Mouse (Mus musculus) stomach, embryonic 16.5 days (tissue): Measurements from ENCODE around the gene 4931428F04Rik. TPM values are rescaled to one million over a fixed set of nuclear protein-coding genes. Genes with fewer than 3 reads are reported as not detected.

ENCODE experiments used
- ATAC-seq: fragments of 200-750 bp; cut with Nextera tagmentation; 2 replicates; pipeline ENCODE4 v1.8.0; 2017; ENCODE audit warnings: moderate number of reproducible peaks, moderate TSS enrichment; ENCODE audit not compliant: insufficient read depth, low FRiP score
- H3K27ac ChIP-seq: fragments of 300-500 bp; sonication (generic); 2 replicates; pipeline ENCODE4 v1.5.1; 2014; ENCODE audit warnings: low read length
- H3K27me3 ChIP-seq: fragments of 300-500 bp; sonication (generic); 2 replicates; pipeline ENCODE4 v1.6.1; 2014; ENCODE audit warnings: low read length, control low read depth, mixed read lengths; ENCODE audit not compliant: control insufficient read depth, insufficient read depth
- H3K36me3 ChIP-seq: fragments of 300-500 bp; sonication (generic); 2 replicates; pipeline ENCODE4 v1.6.1; 2014; ENCODE audit warnings: low read length; ENCODE audit not compliant: control insufficient read depth, insufficient read depth
- H3K4me1 ChIP-seq: fragments of 300-500 bp; sonication (generic); 2 replicates; pipeline ENCODE4 v1.6.1; 2014; ENCODE audit warnings: low read length, control low read depth, mixed read lengths; ENCODE audit not compliant: control insufficient read depth, insufficient read depth
- H3K4me2 ChIP-seq: fragments of 300-500 bp; sonication (generic); 2 replicates; pipeline ENCODE4 v1.6.1; 2014; ENCODE audit warnings: low read depth, low read length, mixed read lengths
- H3K4me3 ChIP-seq: fragments of 300-500 bp; sonication (generic); replicated peaks from 2 replicates; pipeline ENCODE4 v1.5.1; 2014; ENCODE audit warnings: mild to moderate bottlenecking, low read length
- H3K9ac ChIP-seq: fragments of 300-500 bp; sonication (generic); 2 replicates; pipeline ENCODE4 v1.6.1; 2014; ENCODE audit warnings: low read length
- H3K9me3 ChIP-seq: fragments of 300-500 bp; sonication (generic); replicated peaks from 2 replicates; pipeline ENCODE4 v1.6.1; 2016; ENCODE audit warnings: low read length, control low read depth; ENCODE audit not compliant: control insufficient read depth
- WGBS: fragments of 180-500 bp; shearing (Covaris S2); extraction: QIAGEN DNeasy Blood & Tissue Kit; methylation state at CpG from one replicate; pipeline ENCODE4 v1.1.7; 2014; 5-methylcytosine and 5-hydroxymethylcytosine counted together
- polyA plus RNA-seq: library from polyadenylated mRNA; unstranded; fragments of >200 nt; fragmentation: Nextera tagmentation; extraction: Ambion mirVana; gene quantifications from 2 replicates; pipeline ENCODE4 v1.2.1, GENCODE M21; 2015

Gene 4931428F04Rik
- polyA plus RNA-seq, 1 experiment from 2014 or later, result 8.0 TPM

- no peak for ATAC-seq
- Histone ChIP-seq H3K36me3 (no peaks in the 10 kb centered on the region), H3K27ac (no peak overlapping the region), H3K27me3 (peaks cover 26% of the 10 kb centered on the region), H3K4me1 (peaks cover 7% of the 10 kb centered on the region; the same call in 1 of the 2 replicates), H3K9me3 (no peaks in the 10 kb centered on the region), H3K9ac (no peak overlapping the region), H3K4me3 (no peak overlapping the region), H3K4me2 (no peak overlapping the region)
- WGBS, result 84% methylated on average over 4 of the region's 4 CpGs
These were observed 7.4 kb downstream of the 4931428F04Rik start for GRCm38 (mm10) chr8:105282239-105282638.

DNA sequence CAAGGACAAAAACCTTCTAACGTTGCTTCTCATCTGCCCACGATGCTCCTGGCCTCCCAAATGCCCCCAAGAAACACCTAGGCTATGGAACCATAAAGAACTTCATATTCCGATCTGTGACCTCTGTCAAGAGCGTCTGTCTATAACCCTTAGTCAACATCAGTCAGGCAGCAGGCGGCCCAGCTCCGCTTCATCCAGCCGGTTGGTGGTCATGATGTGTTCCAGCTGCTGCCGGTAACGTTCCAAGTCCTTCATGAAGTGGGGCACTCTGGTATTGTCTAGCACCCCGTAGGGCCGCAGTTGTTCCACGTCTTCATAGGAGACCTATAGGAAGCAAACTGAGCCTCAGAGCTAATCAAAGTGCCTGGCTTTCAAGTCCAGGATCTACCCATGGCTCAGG, 7.8 kb downstream of the 4931428F04Rik start:
- H3K36me3 ChIP-seq, result no peaks in the 10 kb centered on the region
- H3K9me3 ChIP-seq, result no peaks in the 10 kb centered on the region
- ATAC-seq, result no peak
- peaks cover 7% of the 10 kb centered on the region; the same call in 1 of the 2 replicates for H3K4me1 ChIP-seq
- no peak overlapping the region for H3K27ac ChIP-seq
- H3K27me3 ChIP-seq, result peaks cover 30% of the 10 kb centered on the region
- no peak overlapping the region for H3K4me3 ChIP-seq
- 78% methylated on average over 12 of the region's 12 CpGs for WGBS
- H3K4me2 ChIP-seq, result no peak overlapping the region
- H3K9ac ChIP-seq, result no peak overlapping the region

- WGBS, result 77% methylated on average over 3 of the region's 3 CpGs
- Histone ChIP-seq H3K9ac (no peak overlapping the region), H3K9me3 (no peaks in the 10 kb centered on the region), H3K36me3 (no peaks in the 10 kb centered on the region), H3K27ac (no peak overlapping the region), H3K4me2 (no peak overlapping the region), H3K27me3 (peaks cover 38% of the 10 kb centered on the region), H3K4me3 (no peak overlapping the region), H3K4me1 (peaks cover 16% of the 10 kb centered on the region)
- no peak for ATAC-seq
These were observed 9.1 kb downstream of the 4931428F04Rik start for GRCm38 (mm10) chr8:105280567-105280966.

DNA sequence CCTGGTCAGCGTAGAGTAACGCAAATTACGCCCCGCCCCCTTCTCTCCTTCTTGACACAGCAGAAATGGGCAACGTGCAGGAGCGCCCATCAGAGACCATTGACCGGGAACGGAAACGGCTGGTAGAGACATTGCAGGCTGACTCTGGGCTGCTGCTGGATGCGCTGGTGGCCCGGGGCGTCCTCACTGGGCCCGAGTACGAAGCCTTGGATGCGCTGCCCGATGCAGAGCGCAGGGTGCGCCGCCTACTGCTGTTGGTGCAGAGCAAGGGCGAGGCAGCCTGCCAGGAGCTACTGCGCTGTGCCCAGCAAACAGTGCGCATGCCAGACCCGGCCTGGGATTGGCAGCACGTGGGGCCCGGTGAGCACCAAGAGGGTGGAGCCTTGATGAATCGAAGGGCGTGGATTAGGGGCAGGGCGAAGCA, 10.7 kb downstream of the 4931428F04Rik start:
- H3K9ac ChIP-seq, result no peak overlapping the region
- peak; percentile 71 for ATAC-seq
- H3K36me3 ChIP-seq, result no peaks in the 10 kb centered on the region
- peaks cover 54% of the 10 kb centered on the region for H3K27me3 ChIP-seq
- H3K9me3 ChIP-seq, result no peaks in the 10 kb centered on the region
- no peak overlapping the region for H3K27ac ChIP-seq
- peak overlapping the region; percentile 22 for H3K4me3 ChIP-seq
- 2% methylated on average over 28 of the region's 28 CpGs for WGBS
- H3K4me2 ChIP-seq, result peak overlapping the region; percentile 50
- peaks cover 16% of the 10 kb centered on the region for H3K4me1 ChIP-seq

GRCm38 (mm10) chr8:105276292-105277120, 13.2 kb downstream of the 4931428F04Rik start:
- ATAC-seq, result peak; percentile 68; the same call in 1 of the 2 replicates
- Histone ChIP-seq H3K4me3 (peak overlapping the region; percentile 47), H3K27ac (no peak overlapping the region), H3K27me3 (peaks cover 68% of the 10 kb centered on the region), H3K36me3 (no peaks in the 10 kb centered on the region), H3K9me3 (no peaks in the 10 kb centered on the region), H3K9ac (peak overlapping the region; percentile 60), H3K4me2 (peak overlapping the region; percentile 68), H3K4me1 (peaks cover 16% of the 10 kb centered on the region)
- WGBS, result 4% methylated on average over 30 of the region's 30 CpGs

- Histone ChIP-seq H3K4me2 (peak within 1 kb of the TSS; percentile 68), H3K27me3 (peaks cover 75% of the 10 kb centered on the region), H3K9ac (peak within 1 kb of the TSS; percentile 60), H3K9me3 (no peaks in the 10 kb centered on the region), H3K4me3 (peak within 1 kb of the TSS; percentile 47), H3K4me1 (peaks cover 17% of the 10 kb centered on the region), H3K36me3 (no peaks in the 10 kb centered on the region), H3K27ac (no peak within 1 kb of the TSS)
- no peak for ATAC-seq
- WGBS, result 6% methylated on average over 10 of the region's 10 CpGs
These were observed 13.8 kb downstream of the 4931428F04Rik start, which contains the start of gene Nol3 for GRCm38 (mm10) chr8:105275840-105276239. Gene Nol3, plus strand, starts transcription at chr8:105276140.

- Histone ChIP-seq H3K27me3 (peaks cover 80% of the 10 kb centered on the region), H3K4me2 (peak overlapping the region; percentile 68), H3K27ac (no peak overlapping the region), H3K9ac (no peak overlapping the region; the same call in 1 of the 2 replicates), H3K9me3 (no peaks in the 10 kb centered on the region), H3K36me3 (no peaks in the 10 kb centered on the region), H3K4me3 (peak overlapping the region; percentile 47; the same call in 1 of the 2 replicates), H3K4me1 (peaks cover 22% of the 10 kb centered on the region)
- WGBS, result 7% methylated on average over 11 of the region's 11 CpGs
- ATAC-seq, result no peak
These were observed 14.3 kb downstream of the 4931428F04Rik start for GRCm38 (mm10) chr8:105275387-105275786.

- Histone ChIP-seq H3K36me3 (no peaks in the 10 kb centered on the region), H3K4me1 (peaks cover 29% of the 10 kb centered on the region), H3K27ac (no peak overlapping the region), H3K4me2 (0 out of 2 replicates have a peak overlapping the region, but pooled peaks have one; percentile 15), H3K27me3 (peaks cover 87% of the 10 kb centered on the region), H3K4me3 (no peak overlapping the region), H3K9me3 (no peaks in the 10 kb centered on the region), H3K9ac (no peak overlapping the region)
- WGBS, result 6% methylated on average over 11 of the region's 11 CpGs
- no peak for ATAC-seq
These were observed 18.8 kb downstream of the 4931428F04Rik start for GRCm38 (mm10) chr8:105270916-105271186.

DNA sequence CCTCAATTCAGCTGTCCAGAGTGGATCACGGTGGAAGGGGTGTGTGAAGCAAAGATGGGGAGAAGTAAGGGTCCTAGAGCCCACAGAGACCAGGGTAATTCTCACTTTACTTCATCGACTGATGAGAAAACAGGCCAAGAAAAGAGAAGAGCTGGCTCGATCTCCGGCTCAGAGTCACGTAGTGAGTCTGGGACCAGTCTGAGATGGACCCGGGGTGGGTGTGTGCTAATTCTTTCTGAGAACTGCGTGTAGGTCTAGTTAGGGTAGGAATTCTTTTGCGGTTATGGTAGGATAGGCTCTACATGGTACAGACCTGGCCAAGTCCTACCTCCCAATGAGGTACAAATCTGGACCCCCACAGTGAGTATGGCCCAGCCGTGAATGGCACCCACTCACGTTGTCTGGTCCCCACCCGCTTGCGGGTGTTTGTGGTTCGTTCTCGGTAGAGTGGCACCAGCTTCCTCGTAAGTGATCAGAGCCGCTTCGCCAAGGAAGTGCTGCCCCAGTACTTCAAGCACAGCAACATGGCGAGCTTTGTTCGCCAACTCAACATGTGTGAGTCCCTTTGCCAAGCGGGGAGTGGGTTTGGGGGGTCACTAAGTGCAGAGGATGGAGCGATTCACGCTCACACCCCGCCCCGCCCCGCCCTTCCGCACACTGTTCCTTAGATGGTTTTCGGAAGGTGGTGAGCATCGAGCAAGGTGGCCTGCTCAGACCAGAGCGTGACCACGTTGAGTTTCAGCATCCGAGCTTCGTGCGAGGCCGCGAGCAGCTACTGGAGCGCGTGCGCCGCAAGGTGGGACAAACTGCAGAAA, 19.4 kb downstream of the 4931428F04Rik start:
- Histone ChIP-seq H3K4me3 (peak overlapping the region; percentile 49), H3K4me1 (peaks cover 29% of the 10 kb centered on the region), H3K9ac (peak overlapping the region; percentile 61), H3K36me3 (no peaks in the 10 kb centered on the region), H3K9me3 (no peaks in the 10 kb centered on the region), H3K4me2 (peak overlapping the region; percentile 69), H3K27ac (no peak overlapping the region), H3K27me3 (peaks cover 82% of the 10 kb centered on the region)
- 8% methylated on average over 39 of the region's 39 CpGs for WGBS
- ATAC-seq, result no peak
